Mouse (Mus musculus): ENCODE measurements around the gene Apba2.

Apba2 gene

GRCm38 (mm10) chr7:64533374-64533773 lies 31.9 kb downstream of the Apba2 start:
- no peak for DNase-seq

GRCm38 (mm10) chr7:64535269-64535668 lies 33.8 kb downstream of the Apba2 start:
- no peak for DNase-seq

GRCm38 (mm10) chr7:64539450-64540148 lies 38.1 kb downstream of the Apba2 start:
- no peak for DNase-seq

GRCm38 (mm10) chr7:64546801-64547200 lies 45.3 kb downstream of the Apba2 start:
- DNase-seq, result no peak

GRCm38 (mm10) chr7:64550856-64551255 lies 49.4 kb downstream of the Apba2 start:
- no peak for DNase-seq

GRCm38 (mm10) chr7:64552523-64553190 lies 51.2 kb downstream of the Apba2 start:
- no peak for DNase-seq

GRCm38 (mm10) chr7:64561711-64562498 lies 60.4 kb downstream of the Apba2 start:
- peak; percentile 13 to 19 for DNase-seq

- DNase-seq, result no peak
Observed at GRCm38 (mm10) chr7:64564891-64565571, 63.5 kb downstream of the Apba2 start.

GRCm38 (mm10) chr7:64566371-64567243 lies 65.1 kb downstream of the Apba2 start:
- DNase-seq, result no peak

- DNase-seq, result no peak
Observed at GRCm38 (mm10) chr7:64568722-64569121, 67.2 kb downstream of the Apba2 start.

- no peak for DNase-seq
Observed at GRCm38 (mm10) chr7:64569676-64570075, 68.2 kb downstream of the Apba2 start.

- no peak for DNase-seq
Observed at GRCm38 (mm10) chr7:64570914-64571313, 69.4 kb downstream of the Apba2 start.

GRCm38 (mm10) chr7:64574144-64574543 lies 72.6 kb downstream of the Apba2 start:
- no peak for DNase-seq

GRCm38 (mm10) chr7:64576519-64576951 lies 75.0 kb downstream of the Apba2 start:
- DNase-seq, result no peak

- no peak for DNase-seq
Observed at GRCm38 (mm10) chr7:64578176-64578575, 76.7 kb downstream of the Apba2 start.

GRCm38 (mm10) chr7:64579887-64580286 lies 78.4 kb downstream of the Apba2 start:
- DNase-seq, result no peak

GRCm38 (mm10) chr7:64580293-64580692 lies 78.8 kb downstream of the Apba2 start:
- no peak for DNase-seq

- no peak for DNase-seq
Observed at GRCm38 (mm10) chr7:64582358-64582757, 80.9 kb downstream of the Apba2 start.

- no peak for DNase-seq
Observed at GRCm38 (mm10) chr7:64583670-64584121, 82.2 kb downstream of the Apba2 start.

- DNase-seq, result no peak
Observed at GRCm38 (mm10) chr7:64586133-64586532, 84.6 kb downstream of the Apba2 start.

- no peak for DNase-seq
Observed at GRCm38 (mm10) chr7:64586571-64586970, 85.1 kb downstream of the Apba2 start.

Measured in kidney, adult 8-10 months (tissue).